Mouse (Mus musculus) G1E (cell line): ENCODE measurements around the gene Aldh5a1. TPM values are rescaled to one million over a fixed set of nuclear protein-coding genes. Genes with fewer than 3 reads are reported as not detected.

Experiments
- ATAC-seq: 2 replicates; pipeline ENCODE4 v1.8.0; 2016; ENCODE audit warnings: mild to moderate bottlenecking; ENCODE audit not compliant: insufficient number of reproducible peaks, poor library complexity, low FRiP score, severe bottlenecking; ENCODE audit errors: extremely low read depth
- DNase-seq: peaks from one replicate; pipeline ENCODE4 v3.0.0; 2012; ENCODE audit warnings: low spot score
- H3K27me3 ChIP-seq: 2 replicates; pipeline ENCODE4 v1.6.1; 2012; ENCODE audit warnings: mild to moderate bottlenecking, low read length, inconsistent platforms; ENCODE audit not compliant: insufficient read depth
- H3K36me3 ChIP-seq: replicated peaks from 2 replicates; pipeline ENCODE3; 2012; ENCODE audit warnings: mild to moderate bottlenecking, inconsistent platforms
- H3K4me1 ChIP-seq: 2 replicates; pipeline ENCODE4 v1.6.1; 2012; ENCODE audit warnings: low read depth, low read length, inconsistent platforms, mixed read lengths; ENCODE audit not compliant: insufficient read depth
- H3K4me3 ChIP-seq: 2 replicates; pipeline ENCODE4 v1.5.1; 2012; ENCODE audit warnings: low read depth, mild to moderate bottlenecking, inconsistent platforms, low read length, moderate library complexity, mixed read lengths
- H3K9me3 ChIP-seq: replicated peaks from 2 replicates; pipeline ENCODE4 v1.6.1; 2012; ENCODE audit warnings: inconsistent platforms
- CTCF ChIP-seq: IDR thresholded peaks from 2 replicates; pipeline ENCODE4 v1.5.1; 2012; ENCODE audit warnings: low read depth, low read length, inconsistent platforms, mixed read lengths
- GATA1 ChIP-seq: IDR thresholded peaks from 2 replicates; pipeline ENCODE4 v1.6.1; 2012; ENCODE audit warnings: borderline replicate concordance, low read length, inconsistent platforms, mixed read lengths
- GATA2 ChIP-seq: IDR thresholded peaks from 2 replicates; pipeline ENCODE4 v1.6.1; 2012; ENCODE audit warnings: low read depth, low read length, inconsistent platforms, borderline replicate concordance
- POLR2AphosphoS5 ChIP-seq: IDR thresholded peaks from 2 replicates; pipeline ENCODE4 v1.6.1; 2012; ENCODE audit warnings: low read depth, low read length, inconsistent platforms; ENCODE audit not compliant: insufficient replicate concordance
- TAL1 ChIP-seq: conservative IDR thresholded peaks from 2 replicates; pipeline ENCODE4 v1.6.1; 2012; ENCODE audit warnings: low read depth, low read length, inconsistent platforms, mixed read lengths
- polyA plus RNA-seq: library from polyadenylated mRNA; stranded (reverse); fragments of >175 nt; gene quantifications from 2 replicates; pipeline ENCODE4 v1.2.3, GENCODE M21; 2012
- total RNA-seq, 2 experiments: library from RNA; stranded (forward) in 1 of 2; stranded (reverse) in 1 of 2; fragments of 200-1000 nt in 1 of 2; fragments of >200 nt in 1 of 2; fragmentation: Nextera tagmentation in 1 of 2; gene quantifications; 2 replicates each; pipeline ENCODE4 v1.2.3; 2014 to 2017

The Aldh5a1 gene
- total and polyA plus RNA-seq, 3 experiments, result 0.05 TPM; not detected in 2

GRCm38 (mm10) chr13:24880208-24880607, 57.3 kb downstream of the Aldh5a1 start:
- H3K27me3 ChIP-seq, result peaks cover 13% of the 10 kb centered on the region
- no peaks in the 10 kb centered on the region for H3K36me3 ChIP-seq
- ATAC-seq, result no peak
- H3K9me3 ChIP-seq, result no peaks in the 10 kb centered on the region; the same call in 1 of the 2 replicates
- no peak for TF ChIP-seq TAL1
- TF ChIP-seq POLR2AphosphoS5, result no peak
- TF ChIP-seq GATA2, result no peak
- no peak for TF ChIP-seq GATA1
- TF ChIP-seq CTCF, result no peak
- no peaks in the 10 kb centered on the region for H3K4me1 ChIP-seq
- H3K4me3 ChIP-seq, result no peak overlapping the region
- DNase-seq, result no peak

- peaks cover 13% of the 10 kb centered on the region for H3K27me3 ChIP-seq
- no peaks in the 10 kb centered on the region for H3K4me1 ChIP-seq
- no peaks in the 10 kb centered on the region; the same call in 1 of the 2 replicates for H3K9me3 ChIP-seq
- ATAC-seq (no peak), DNase-seq (no peak)
- H3K4me3 ChIP-seq, result no peak overlapping the region
- TF ChIP-seq CTCF, result no peak
- no peak for TF ChIP-seq GATA1
- TF ChIP-seq TAL1, result no peak
- TF ChIP-seq POLR2AphosphoS5, result no peak
- TF ChIP-seq GATA2, result no peak
- no peaks in the 10 kb centered on the region for H3K36me3 ChIP-seq
These were observed 58.0 kb downstream of the Aldh5a1 start for GRCm38 (mm10) chr13:24879359-24880040.

GRCm38 (mm10) chr13:24868233-24868632, 69.2 kb downstream of the Aldh5a1 start:
- peaks cover 36% of the 10 kb centered on the region for H3K27me3 ChIP-seq
- DNase-seq, result no peak
- H3K4me3 ChIP-seq, result no peak overlapping the region
- ATAC-seq, result no peak
- no peaks in the 10 kb centered on the region for H3K9me3 ChIP-seq
- peaks cover 8% of the 10 kb centered on the region for H3K4me1 ChIP-seq
- TF ChIP-seq GATA2 (no peak), GATA1 (no peak), POLR2AphosphoS5 (no peak), CTCF (no peak), TAL1 (no peak)
- no peaks in the 10 kb centered on the region for H3K36me3 ChIP-seq

GRCm38 (mm10) chr13:24867789-24868188, 69.7 kb downstream of the Aldh5a1 start:
- DNase-seq, result no peak
- no peaks in the 10 kb centered on the region for H3K9me3 ChIP-seq
- ATAC-seq, result no peak
- H3K4me3 ChIP-seq, result no peak overlapping the region
- H3K36me3 ChIP-seq, result no peaks in the 10 kb centered on the region
- H3K4me1 ChIP-seq, result peaks cover 8% of the 10 kb centered on the region
- H3K27me3 ChIP-seq, result peaks cover 32% of the 10 kb centered on the region
- TF ChIP-seq GATA2 (no peak), GATA1 (no peak), POLR2AphosphoS5 (no peak), TAL1 (no peak), CTCF (no peak)

GRCm38 (mm10) chr13:24866430-24867402, 70.7 kb downstream of the Aldh5a1 start:
- H3K36me3 ChIP-seq, result no peaks in the 10 kb centered on the region
- no peak for TF ChIP-seq CTCF
- no peak for TF ChIP-seq GATA2
- no peak for TF ChIP-seq TAL1
- no peak for TF ChIP-seq GATA1
- TF ChIP-seq POLR2AphosphoS5, result no peak
- H3K27me3 ChIP-seq, result peaks cover 26% of the 10 kb centered on the region
- DNase-seq, result no peak
- peaks cover 8% of the 10 kb centered on the region for H3K4me1 ChIP-seq
- H3K4me3 ChIP-seq, result no peak overlapping the region
- no peak for ATAC-seq
- H3K9me3 ChIP-seq, result no peaks in the 10 kb centered on the region

GRCm38 (mm10) chr13:24862520-24862919, 74.9 kb downstream of the Aldh5a1 start:
- Histone ChIP-seq H3K9me3 (no peaks in the 10 kb centered on the region), H3K27me3 (peaks cover 37% of the 10 kb centered on the region), H3K36me3 (no peaks in the 10 kb centered on the region), H3K4me3 (no peak overlapping the region), H3K4me1 (peaks cover 11% of the 10 kb centered on the region)
- ATAC-seq (no peak), DNase-seq (peak; percentile 14)
- TF ChIP-seq GATA1, result no peak
